Mouse (Mus musculus) kidney, adult 2 months (tissue): ENCODE measurements around the gene Cped1.

Experiments
- CTCF ChIP-seq: fragments of 200-500 bp; conservative IDR thresholded peaks from 2 replicates; pipeline ENCODE4 v1.5.1; 2011; ENCODE audit warnings: low read depth, mild to moderate bottlenecking, control low read depth, low read length, moderate library complexity, mixed read lengths; ENCODE audit not compliant: insufficient read depth, insufficient read length
- POLR2A ChIP-seq: fragments of 200-500 bp; IDR thresholded peaks from one replicate; pipeline ENCODE4 v1.6.1; 2011; ENCODE audit warnings: low read depth, low read length, control low read depth

DNA sequence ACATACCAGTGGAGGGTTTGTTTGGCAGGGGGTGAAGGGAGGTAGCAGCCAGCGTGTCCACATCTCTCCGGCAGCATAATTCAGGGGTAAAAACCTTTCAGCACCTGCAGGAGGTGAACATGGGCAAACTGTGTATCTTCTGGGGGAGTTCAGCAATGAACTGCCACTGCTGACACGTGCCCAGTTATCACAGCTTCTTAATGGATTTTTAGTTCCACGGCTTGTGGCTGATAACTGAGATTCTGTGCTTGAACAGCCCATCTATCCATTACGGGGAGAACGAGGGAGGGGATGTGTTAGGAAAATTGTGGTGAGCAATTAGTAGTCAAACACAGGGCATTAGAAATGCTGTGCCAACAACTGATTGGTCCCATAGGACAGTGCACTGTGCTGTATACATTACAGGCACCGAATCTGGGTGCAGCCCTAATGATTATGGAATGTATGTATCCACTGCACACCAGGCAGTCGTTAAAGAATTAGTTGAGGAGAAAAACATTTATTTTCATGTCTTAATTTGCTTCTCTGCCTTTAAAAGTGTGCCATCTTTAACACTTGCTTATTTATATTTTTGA lies 193.1 kb downstream of the Cped1 start:
- no peak for TF ChIP-seq CTCF
- TF ChIP-seq POLR2A: no peak
